Mouse (Mus musculus) kidney, postnatal 10 days (tissue): ENCODE results near the gene Lsm7.

Experiments
- DNase-seq: peaks from one replicate; pipeline ENCODE4 v3.0.0; 2021; ENCODE audit warnings: mixed read lengths

Gene Lsm7

GRCm38 (mm10) chr10:80808985-80809632, 45.9 kb downstream of the Lsm7 start:
- peak; percentile 33 for DNase-seq

- no peak for DNase-seq
Measured at GRCm38 (mm10) chr10:80808099-80808984, 46.7 kb downstream of the Lsm7 start.

GRCm38 (mm10) chr10:80807057-80807627, 47.9 kb downstream of the Lsm7 start:
- DNase-seq: peak; percentile 82

- DNase-seq: no peak
Measured at GRCm38 (mm10) chr10:80806341-80807056, 48.5 kb downstream of the Lsm7 start.

GRCm38 (mm10) chr10:80805925-80806324, 49.1 kb downstream of the Lsm7 start:
- peak; percentile 88 for DNase-seq

GRCm38 (mm10) chr10:80805322-80805721, 49.7 kb downstream of the Lsm7 start:
- no peak for DNase-seq

GRCm38 (mm10) chr10:80804916-80805315, 50.1 kb downstream of the Lsm7 start, which contains the start of gene Amh:
Amh (plus strand) TSS chr10:80805243.
- DNase-seq: no peak

GRCm38 (mm10) chr10:80804340-80804739, 50.7 kb downstream of the Lsm7 start:
- no peak for DNase-seq

GRCm38 (mm10) chr10:80802996-80803395, 52.0 kb downstream of the Lsm7 start:
- DNase-seq: no peak
